Mouse (Mus musculus) liver, postnatal 0 days (tissue): ENCODE results near the gene Rps6ka5.

Source experiments
- CTCF ChIP-seq: sonication (generic); IDR thresholded peaks from 2 replicates; pipeline ENCODE4 v1.5.1; 2016; ENCODE audit warnings: antibody characterized with exemption, low read depth
- EP300 ChIP-seq: IDR thresholded peaks from 2 replicates; pipeline ENCODE4 v1.6.1; 2016; ENCODE audit warnings: antibody characterized with exemption, low read depth, mild to moderate bottlenecking

- TF ChIP-seq CTCF (no peak), EP300 (no peak)
These were observed 90.0 kb downstream of the Rps6ka5 start for GRCm38 (mm10) chr12:100636733-100637132.
